Mouse (Mus musculus): ENCODE measurements around the gene Rsph3a. TPM values are rescaled to one million over a fixed set of nuclear protein-coding genes. Genes with fewer than 3 reads are reported as not detected.
"Not testable (repeated sequence)": the region's sequence is repeated elsewhere in the genome, so short reads cannot be mapped to it uniquely, and the experiment has no call there.

The Rsph3a gene
- polyA plus RNA-seq (2012; rRNA removed): 76.2 and 115 TPM in 2 replicates

DNA sequence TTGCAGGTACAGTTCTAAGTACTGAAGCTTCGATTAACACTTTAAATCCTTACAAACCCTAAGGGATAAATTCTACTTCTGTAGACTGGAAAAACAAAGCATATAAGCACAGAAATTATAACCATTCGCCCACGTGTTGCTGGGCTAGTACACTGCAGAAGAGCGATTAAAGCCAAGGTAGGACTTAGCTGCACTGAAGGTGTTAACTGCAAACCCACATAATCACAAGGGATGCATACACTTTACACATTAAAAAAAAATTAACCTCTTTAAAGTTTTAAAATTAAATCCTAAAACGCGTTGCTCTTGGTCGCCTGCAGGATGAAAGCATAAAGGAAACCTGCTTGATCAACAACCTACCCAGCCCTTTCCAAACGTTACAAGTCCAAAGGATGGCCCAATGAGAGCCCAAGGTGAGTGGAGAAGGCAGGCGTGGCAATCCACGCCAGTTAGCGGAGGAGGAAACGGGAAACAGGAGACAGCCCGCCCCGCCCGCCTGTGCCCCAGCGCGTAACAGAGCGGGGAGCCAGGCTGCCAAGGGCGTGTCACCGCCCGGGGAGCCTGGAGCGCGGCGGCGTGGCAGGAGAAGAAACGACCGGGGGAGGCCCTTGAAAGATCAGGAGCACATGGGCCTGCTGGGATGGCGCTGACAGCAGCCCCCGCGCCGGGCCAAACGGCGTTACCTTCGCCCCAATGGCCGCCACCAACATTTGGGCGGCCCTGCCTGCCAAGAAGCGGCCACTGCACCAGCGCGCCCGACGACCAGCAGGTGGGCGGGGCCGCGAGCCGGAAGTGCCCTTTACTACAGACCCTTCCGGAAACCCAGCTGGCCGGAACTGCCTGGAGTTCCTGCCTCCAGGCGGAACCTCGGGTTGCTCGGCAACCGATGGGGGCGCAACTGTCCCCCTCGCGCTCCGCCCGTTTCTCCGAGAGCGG lies at the start of gene Rsph3a:
Gene Rsph3a, plus strand, starts transcription at position 498 of the 936 bp plus-strand sequence.
- TF ChIP-seq POLR2A (IDR thresholded peaks at IDR 0.05; ENCODE audit: borderline replicate concordance, extremely low read depth, low read depth, low read length): peak; percentile 58; the same call in 1 of the 2 replicates
- peak within 1 kb of the TSS; percentile 83 for H3K4me3 ChIP-seq (replicated peaks; ENCODE audit: extremely low read depth, low read depth, low read length)
- 2% methylated on average over 58 of the region's 58 CpGs for WGBS
- H3K4me1 ChIP-seq (ENCODE audit: control insufficient read depth, insufficient read depth, low read length): not testable (repeated sequence)
- peak; percentile 80 for DNase-seq

DNA sequence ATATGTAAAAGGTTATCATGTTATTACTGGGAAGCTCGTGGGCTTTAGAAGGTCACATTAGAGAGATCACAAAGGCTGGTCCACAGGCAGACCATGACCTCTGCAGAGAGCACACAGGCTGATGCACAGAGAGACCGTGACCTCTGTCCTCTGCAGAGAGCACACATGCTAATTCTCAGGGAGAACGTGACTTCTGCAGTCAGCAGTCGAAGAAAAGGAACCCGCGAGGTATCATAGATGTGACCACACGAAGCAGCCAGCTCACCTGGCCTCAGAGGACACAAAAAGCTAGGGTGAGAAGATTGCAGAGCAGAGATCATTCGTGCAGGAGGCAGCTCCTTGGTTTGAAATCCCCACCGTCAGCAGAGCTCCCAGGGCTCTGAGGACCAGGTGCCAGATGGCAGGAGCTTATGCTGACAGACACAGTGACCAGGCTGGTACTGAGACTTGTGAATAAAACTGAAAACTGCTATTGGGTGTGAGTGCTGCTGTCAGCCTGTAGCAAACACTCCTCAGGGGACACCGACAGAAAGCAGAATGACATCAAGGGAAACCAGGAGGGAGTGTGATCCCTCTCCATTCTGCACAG lies 49.3 kb upstream of the Rsph3a start:
- Histone ChIP-seq H3K4me3 (replicated peaks; ENCODE audit: extremely low read depth, low read depth, low read length) (no peak overlapping the region), H3K4me1 (ENCODE audit: control insufficient read depth, insufficient read depth, low read length) (peaks cover 3% of the 10 kb centered on the region; the same call in 1 of the 2 replicates)
- DNase-seq: no peak
- WGBS: 71% methylated on average over 10 of the region's 10 CpGs
- TF ChIP-seq CTCF (IDR thresholded peaks at IDR 0.05; ENCODE audit: insufficient read depth, low read length) (no peak), POLR2A (IDR thresholded peaks at IDR 0.05; ENCODE audit: borderline replicate concordance, extremely low read depth, low read depth, low read length) (no peak)

DNA sequence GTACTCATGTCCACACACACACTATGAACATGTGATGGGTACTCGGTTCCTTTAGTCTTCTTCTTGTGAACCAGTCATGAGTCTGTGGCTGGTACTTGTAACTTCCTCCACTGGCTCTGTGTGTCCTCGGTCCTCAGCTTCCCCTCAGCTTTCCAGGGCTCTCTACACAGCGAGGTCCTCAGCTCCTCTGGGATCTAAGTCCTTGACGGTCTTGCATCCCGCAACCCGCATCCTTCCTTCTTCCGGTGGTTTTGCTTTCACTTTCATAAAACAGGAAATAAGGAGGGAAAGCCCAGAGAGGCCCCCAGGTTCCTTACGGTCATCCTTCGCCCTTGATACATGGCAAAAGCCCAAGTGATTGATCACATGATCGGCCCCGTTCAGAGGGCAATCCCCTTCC lies 48.3 kb upstream of the Rsph3a start:
- 48% methylated on average over 11 of the region's 11 CpGs for WGBS
- H3K4me1 ChIP-seq (ENCODE audit: control insufficient read depth, insufficient read depth, low read length): peaks cover 3% of the 10 kb centered on the region; the same call in 1 of the 2 replicates
- peak overlapping the region; percentile 48 for H3K4me3 ChIP-seq (replicated peaks; ENCODE audit: extremely low read depth, low read depth, low read length)
- TF ChIP-seq POLR2A (IDR thresholded peaks at IDR 0.05; ENCODE audit: borderline replicate concordance, extremely low read depth, low read depth, low read length) (no peak), CTCF (IDR thresholded peaks at IDR 0.05; ENCODE audit: insufficient read depth, low read length) (no peak)
- DNase-seq: no peak

DNA sequence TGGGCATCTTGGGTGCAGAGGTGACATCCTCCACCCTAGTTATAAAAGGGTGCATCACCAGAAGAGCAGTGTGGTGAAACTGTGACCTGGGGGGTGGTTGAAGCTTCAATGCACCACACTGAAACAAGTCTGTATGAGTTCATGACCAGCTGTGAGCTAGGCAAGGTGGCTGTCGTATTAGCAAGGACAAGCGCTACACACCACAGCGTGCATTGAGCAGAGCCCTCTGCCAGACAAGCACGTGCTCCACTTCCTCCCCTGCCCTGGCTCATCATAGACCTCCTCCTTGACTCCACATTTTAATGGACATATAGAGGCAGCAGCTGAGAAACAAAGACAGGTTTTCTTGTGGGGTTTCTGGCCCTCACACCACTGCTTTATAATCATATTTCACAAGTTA lies 47.7 kb upstream of the Rsph3a start:
- WGBS: 74% methylated on average over 4 of the region's 4 CpGs
- TF ChIP-seq POLR2A (IDR thresholded peaks at IDR 0.05; ENCODE audit: borderline replicate concordance, extremely low read depth, low read depth, low read length) (no peak), CTCF (IDR thresholded peaks at IDR 0.05; ENCODE audit: insufficient read depth, low read length) (no peak)
- peaks cover 3% of the 10 kb centered on the region; the same call in 1 of the 2 replicates for H3K4me1 ChIP-seq (ENCODE audit: control insufficient read depth, insufficient read depth, low read length)
- no peak overlapping the region for H3K4me3 ChIP-seq (replicated peaks; ENCODE audit: extremely low read depth, low read depth, low read length)
- no peak for DNase-seq

DNA sequence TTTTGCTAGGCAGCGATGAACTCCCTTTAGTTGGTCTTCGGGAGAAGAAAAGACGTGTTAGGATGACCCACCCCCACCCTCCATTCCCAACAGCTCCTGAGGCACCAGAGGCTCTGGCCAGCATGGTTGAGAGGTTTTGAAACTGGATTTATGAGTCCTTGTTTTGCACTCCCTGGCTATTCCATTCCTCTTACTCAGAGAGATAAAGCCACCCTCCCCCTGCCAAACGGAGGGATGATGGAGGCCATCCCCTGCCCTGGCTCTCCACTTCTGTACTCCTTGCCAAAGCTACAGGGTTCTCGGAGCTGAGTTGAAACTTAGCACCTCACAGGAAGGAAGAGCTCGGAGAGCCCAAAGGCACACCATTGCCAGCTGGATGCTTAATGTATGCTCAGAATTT lies 46.2 kb upstream of the Rsph3a start:
- TF ChIP-seq POLR2A (IDR thresholded peaks at IDR 0.05; ENCODE audit: borderline replicate concordance, extremely low read depth, low read depth, low read length): no peak
- DNase-seq: no peak
- H3K4me3 ChIP-seq (replicated peaks; ENCODE audit: extremely low read depth, low read depth, low read length): no peak overlapping the region
- 56% methylated on average over 6 of the region's 6 CpGs for WGBS
- H3K4me1 ChIP-seq (ENCODE audit: control insufficient read depth, insufficient read depth, low read length): peaks cover 3% of the 10 kb centered on the region; the same call in 1 of the 2 replicates

DNA sequence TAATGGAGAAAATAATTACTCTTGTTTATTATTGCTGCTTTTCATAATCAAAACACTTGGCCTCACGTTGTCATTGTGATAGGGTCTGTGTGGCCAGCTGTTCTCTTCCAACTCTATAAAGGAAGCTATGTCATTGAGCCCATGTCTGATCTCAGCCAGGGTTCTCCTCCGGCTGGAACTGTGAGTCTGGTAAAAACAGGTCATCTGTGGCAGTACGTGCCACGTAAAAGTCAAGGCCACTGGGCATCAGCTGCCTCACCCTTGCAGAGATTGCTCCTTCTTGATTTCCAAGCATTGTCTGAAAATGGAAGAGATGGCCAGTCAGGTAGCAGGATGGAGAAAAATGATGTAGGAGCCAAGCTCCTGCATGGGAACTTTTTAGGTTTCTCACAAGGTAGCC lies 45.5 kb upstream of the Rsph3a start:
- TF ChIP-seq POLR2A (IDR thresholded peaks at IDR 0.05; ENCODE audit: borderline replicate concordance, extremely low read depth, low read depth, low read length): no peak
- TF ChIP-seq CTCF (IDR thresholded peaks at IDR 0.05; ENCODE audit: insufficient read depth, low read length): no peak
- no peak for DNase-seq
- Histone ChIP-seq H3K4me1 (ENCODE audit: control insufficient read depth, insufficient read depth, low read length) (peaks cover 3% of the 10 kb centered on the region; the same call in 1 of the 2 replicates), H3K4me3 (replicated peaks; ENCODE audit: extremely low read depth, low read depth, low read length) (no peak overlapping the region)
- WGBS: 71% methylated on average over 4 of the region's 4 CpGs

DNA sequence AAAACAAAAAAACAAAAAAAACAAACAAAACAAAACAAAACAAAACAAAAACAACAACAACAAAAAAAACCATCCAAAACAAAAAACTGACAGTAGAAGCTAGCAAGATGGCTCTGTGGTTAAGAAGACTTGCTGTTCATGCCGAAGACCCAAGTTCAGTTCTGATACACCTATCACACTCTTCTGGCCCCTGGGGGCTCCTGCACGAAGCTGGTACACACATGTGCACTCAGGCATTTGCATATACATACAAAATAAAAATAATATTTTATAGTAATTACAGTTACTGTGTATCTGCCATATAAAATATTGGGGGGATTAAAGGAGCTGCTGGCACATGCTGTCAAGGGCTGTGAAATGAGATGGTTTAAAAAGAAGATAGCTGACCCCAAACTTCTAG lies 43.9 kb upstream of the Rsph3a start:
- Histone ChIP-seq H3K4me1 (ENCODE audit: control insufficient read depth, insufficient read depth, low read length) (peaks cover 3% of the 10 kb centered on the region; the same call in 1 of the 2 replicates), H3K4me3 (replicated peaks; ENCODE audit: extremely low read depth, low read depth, low read length) (no peak overlapping the region)
- 80% methylated on average over 2 of the region's 2 CpGs for WGBS
- no peak for TF ChIP-seq CTCF (IDR thresholded peaks at IDR 0.05; ENCODE audit: insufficient read depth, low read length)
- TF ChIP-seq POLR2A (IDR thresholded peaks at IDR 0.05; ENCODE audit: borderline replicate concordance, extremely low read depth, low read depth, low read length): no peak
- DNase-seq: no peak

DNA sequence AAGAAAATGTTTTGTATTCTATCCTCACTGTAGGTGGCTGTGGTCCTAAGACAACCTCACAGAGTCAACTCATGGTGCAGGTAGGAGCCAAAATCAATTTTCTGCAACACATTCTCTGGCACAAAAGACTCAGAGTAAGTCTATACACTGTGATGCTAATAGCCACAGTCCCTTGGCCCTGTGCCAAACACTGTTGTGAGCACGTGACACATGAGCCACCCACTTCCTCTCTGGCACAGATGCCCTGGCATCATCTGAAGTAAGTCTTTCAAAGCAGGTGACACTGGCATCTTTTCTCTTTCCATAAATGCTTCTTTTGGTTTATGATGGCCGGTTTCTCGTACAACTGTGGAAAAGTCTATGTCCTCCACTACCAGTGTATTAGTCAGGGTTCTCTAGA lies 43.1 kb upstream of the Rsph3a start:
- no peak for DNase-seq
- no peak overlapping the region for H3K4me3 ChIP-seq (replicated peaks; ENCODE audit: extremely low read depth, low read depth, low read length)
- WGBS: 64% methylated on average over 3 of the region's 3 CpGs
- TF ChIP-seq POLR2A (IDR thresholded peaks at IDR 0.05; ENCODE audit: borderline replicate concordance, extremely low read depth, low read depth, low read length) (no peak), CTCF (IDR thresholded peaks at IDR 0.05; ENCODE audit: insufficient read depth, low read length) (no peak)
- peaks cover 3% of the 10 kb centered on the region; the same call in 1 of the 2 replicates for H3K4me1 ChIP-seq (ENCODE audit: control insufficient read depth, insufficient read depth, low read length)

DNA sequence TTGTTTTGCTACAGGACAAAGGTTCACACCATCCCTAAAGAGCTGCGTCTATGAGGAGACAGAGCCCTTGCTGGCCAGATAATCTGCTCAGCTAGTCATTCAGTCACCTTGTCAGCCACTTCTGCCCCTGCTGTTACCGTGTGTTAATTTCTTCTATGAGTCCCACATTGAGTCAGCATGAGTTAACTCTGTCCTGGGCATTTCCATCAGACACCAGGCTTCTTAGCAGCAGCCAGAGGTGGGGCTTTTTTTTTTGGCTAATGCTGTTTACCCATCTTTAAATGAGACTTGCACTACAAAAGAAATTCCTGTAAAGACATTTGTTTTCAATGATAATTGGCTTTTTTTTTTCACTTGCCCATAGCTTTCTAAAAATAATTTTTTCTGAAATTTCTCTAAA lies 40.4 kb upstream of the Rsph3a start:
- DNase-seq: no peak
- no peaks in the 10 kb centered on the region for H3K4me1 ChIP-seq (ENCODE audit: control insufficient read depth, insufficient read depth, low read length)
- TF ChIP-seq POLR2A (IDR thresholded peaks at IDR 0.05; ENCODE audit: borderline replicate concordance, extremely low read depth, low read depth, low read length) (no peak), CTCF (IDR thresholded peaks at IDR 0.05; ENCODE audit: insufficient read depth, low read length) (no peak)
- WGBS: 25% methylated on average over 2 of the region's 2 CpGs
- no peak overlapping the region for H3K4me3 ChIP-seq (replicated peaks; ENCODE audit: extremely low read depth, low read depth, low read length)
